Mouse (Mus musculus) embryonic fibroblast, embryonic 13.5 days (primary cell): ENCODE results near the gene Syt2.

Experiments used
- CTCF ChIP-seq: IDR thresholded peaks from 2 replicates; pipeline ENCODE4 v1.5.1; 2011; ENCODE audit warnings: mild to moderate bottlenecking, control low read depth, low read length, moderate library complexity, borderline replicate concordance; ENCODE audit not compliant: insufficient read depth
- POLR2A ChIP-seq: IDR thresholded peaks from 2 replicates; pipeline ENCODE4 v1.6.1; 2011; ENCODE audit warnings: low read depth, mild to moderate bottlenecking, control low read depth, low read length, moderate library complexity

- TF ChIP-seq CTCF (peak; percentile 56), POLR2A (no peak)
Observed at GRCm38 (mm10) chr1:134725276-134725675, 78.8 kb downstream of the Syt2 start.
